Mouse (Mus musculus) erythroid progenitor cell, adult 5-6 weeks (primary cell): ENCODE data around the gene Rps24. TPM values are rescaled to one million over a fixed set of nuclear protein-coding genes. Genes with fewer than 3 reads are reported as not detected.

Experiments
- ATAC-seq: replicated peaks from 2 replicates; pipeline ENCODE4 v1.8.0; 2016; ENCODE audit warnings: moderate number of reproducible peaks, mild to moderate bottlenecking, moderate TSS enrichment, inconsistent platforms; ENCODE audit not compliant: poor library complexity, low FRiP score, severe bottlenecking
- total RNA-seq, 2 experiments: library from RNA; stranded (forward) in 1 of 2; stranded (reverse) in 1 of 2; fragments of 150-400 nt in 1 of 2; fragments of 186-747, 209-891 nt in 1 of 2; gene quantifications; 2 replicates each; pipeline versions ENCODE4 v1.2.3 to v1.2.4; 2015 to 2017; ENCODE audit warnings: low replicate concordance in 2 of 2

Gene Rps24
- total RNA-seq, 2 experiments from 2014 or later, result 700 to 1,164 TPM

- no peak for ATAC-seq
These were observed 23.3 kb downstream of the Rps24 start for GRCm38 (mm10) chr14:24510218-24510617.

DNA sequence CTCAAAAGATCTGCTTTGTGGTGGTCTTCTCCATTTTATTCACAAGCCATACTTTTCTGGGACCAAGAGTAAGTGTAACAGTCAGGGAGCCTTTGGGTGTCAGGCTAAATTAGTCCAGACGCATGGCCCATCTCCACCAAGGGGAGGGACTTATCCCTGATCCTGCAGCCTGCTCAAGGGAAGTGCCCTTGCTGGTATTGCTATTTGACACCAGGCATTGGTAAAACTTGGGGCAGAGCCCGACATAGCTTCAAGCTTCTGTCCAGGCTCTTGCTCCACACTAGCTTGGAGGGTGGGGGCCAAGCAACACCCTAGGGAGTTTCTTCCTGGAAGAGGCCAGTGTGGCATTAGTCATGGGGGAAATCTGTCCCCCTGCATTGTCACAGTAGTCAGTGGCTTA is 23.8 kb downstream of the Rps24 start:
- no peak for ATAC-seq

DNA sequence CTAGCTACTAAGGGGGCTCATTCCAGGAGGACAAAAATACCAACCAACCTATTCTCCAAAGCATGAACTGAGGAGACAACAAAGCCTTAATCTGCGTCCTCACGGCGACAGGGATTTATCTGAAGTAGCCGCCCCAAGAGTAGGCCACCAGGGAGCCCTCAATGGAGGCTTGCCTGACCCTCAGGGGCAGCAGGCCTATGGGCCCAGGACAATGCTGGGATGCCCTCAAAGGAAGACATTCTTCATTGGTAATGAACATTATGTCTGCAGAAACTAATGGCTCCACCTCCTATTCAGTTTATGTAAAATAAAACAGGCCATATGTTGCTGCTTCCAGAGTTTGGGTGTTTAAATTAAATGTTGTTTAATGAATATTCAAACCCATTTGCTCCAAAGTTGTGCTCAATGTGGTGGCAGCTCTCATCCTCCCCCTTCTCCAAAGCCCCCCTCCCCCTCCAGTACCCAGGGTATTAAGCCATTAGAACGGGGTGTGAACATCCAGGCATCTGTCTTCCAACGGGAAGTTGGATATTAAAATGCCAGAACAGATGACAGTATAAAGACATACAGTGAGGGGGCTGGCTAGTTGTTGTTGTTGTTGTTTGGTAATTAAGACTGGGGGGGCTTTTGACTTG is 25.7 kb downstream of the Rps24 start:
- no peak for ATAC-seq

GRCm38 (mm10) chr14:24521597-24521996 is 34.7 kb downstream of the Rps24 start:
- no peak for ATAC-seq

GRCm38 (mm10) chr14:24525137-24525536 is 38.2 kb downstream of the Rps24 start:
- ATAC-seq, result no peak

- no peak for ATAC-seq
These were observed 38.9 kb downstream of the Rps24 start for GRCm38 (mm10) chr14:24525677-24526415.

GRCm38 (mm10) chr14:24526440-24526839 is 39.5 kb downstream of the Rps24 start:
- no peak for ATAC-seq

DNA sequence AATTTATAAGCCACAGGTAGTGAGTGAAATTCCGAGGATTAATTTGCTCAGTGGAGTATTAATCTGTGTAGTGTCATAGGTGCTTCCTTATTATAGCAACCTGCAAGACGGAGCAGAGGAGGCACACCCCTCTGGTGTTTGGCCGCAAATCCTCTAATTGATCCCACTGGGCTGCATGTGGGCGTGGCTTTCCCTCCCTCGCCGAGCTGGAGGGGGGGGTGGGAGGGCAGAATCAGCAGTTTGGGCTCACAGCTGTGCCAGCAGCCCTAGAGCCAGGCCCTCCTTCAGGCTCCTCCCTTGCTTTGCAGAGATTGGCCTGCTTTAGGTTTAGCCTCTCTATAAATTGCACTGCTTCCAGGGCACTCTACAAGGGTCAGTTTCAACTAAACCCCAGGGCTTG is 43.3 kb downstream of the Rps24 start:
- ATAC-seq, result no peak

DNA sequence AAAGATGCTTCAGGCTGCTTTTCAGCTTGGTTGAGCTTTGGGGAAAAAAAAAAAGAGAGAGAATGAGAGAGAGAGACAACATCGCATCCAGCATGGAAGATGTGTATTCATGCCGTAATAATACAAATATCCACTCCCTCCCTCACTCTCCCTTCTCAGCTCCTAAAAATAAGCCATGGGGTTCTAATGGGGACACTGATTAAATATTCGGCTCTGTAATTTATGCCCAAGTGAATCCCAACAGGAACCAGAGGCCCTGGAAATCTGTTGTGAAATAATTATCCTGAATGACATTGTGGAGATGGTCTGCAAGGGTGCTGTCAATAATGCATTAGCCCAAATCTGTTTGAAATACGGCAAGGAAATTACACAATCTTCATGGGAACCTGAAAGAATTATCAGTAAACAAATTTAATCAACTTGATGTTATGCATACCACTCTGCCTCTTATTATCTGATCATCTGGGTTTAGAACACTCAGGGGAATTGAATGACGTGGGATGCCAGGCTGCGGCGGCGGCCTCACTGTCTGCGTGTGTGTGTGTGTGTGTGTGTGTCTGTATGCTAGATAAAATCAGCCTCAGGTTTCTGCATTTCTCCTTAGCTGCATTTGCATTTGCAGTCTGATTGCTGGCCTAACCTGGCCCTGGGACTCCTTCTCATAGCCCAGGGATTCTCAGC is 48.1 kb downstream of the Rps24 start:
- ATAC-seq, result no peak

DNA sequence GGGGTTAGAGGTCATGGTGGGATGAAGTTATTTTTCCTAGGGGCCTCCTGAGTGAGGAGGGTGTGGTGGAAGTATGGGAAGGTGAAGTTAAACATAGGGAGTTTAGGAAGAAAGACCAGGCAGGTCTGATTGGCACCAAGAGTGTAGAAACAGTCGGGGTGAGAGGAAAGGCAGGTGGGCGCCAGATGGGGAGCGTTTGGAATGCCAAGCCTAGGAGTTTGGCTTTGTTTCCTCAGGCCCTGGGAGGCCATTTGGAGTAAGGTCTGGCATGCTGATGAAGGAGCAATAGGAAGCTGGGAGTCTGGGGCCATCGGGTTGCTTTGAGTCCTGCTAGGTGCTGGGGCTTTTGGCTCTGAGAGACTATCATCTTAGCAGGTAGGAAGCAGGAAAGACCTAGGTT is 56.0 kb downstream of the Rps24 start:
- ATAC-seq, result no peak

- no peak for ATAC-seq
These were observed 57.1 kb downstream of the Rps24 start for GRCm38 (mm10) chr14:24544057-24544456.

Other genes starting within 250 kb of the Rps24 start
- 3.4 TPM in 1 of 2 replicates, not detected in the other for gene Dlg5, start 241.2 kb upstream of the Rps24 start, total RNA-seq (2015; ENCODE audit: low replicate concordance)
- gene Dlg5, start 241.2 kb upstream of the Rps24 start, total RNA-seq (2017; ENCODE audit: low replicate concordance), result 0.77 and 1.8 TPM in 2 replicates
- not detected in 2 replicates for gene E330034G19Rik, start 193.9 kb upstream of the Rps24 start, total RNA-seq (2015; ENCODE audit: low replicate concordance)
- not detected in 2 replicates for gene E330034G19Rik, start 193.9 kb upstream of the Rps24 start, total RNA-seq (2017; ENCODE audit: low replicate concordance)
- gene Polr3a, start 67 bp upstream of the Rps24 start, total RNA-seq (2015; ENCODE audit: low replicate concordance), result 6.5 and 34.8 TPM in 2 replicates
- 3.7 and 8.2 TPM in 2 replicates for gene Polr3a, start 67 bp upstream of the Rps24 start, total RNA-seq (2017; ENCODE audit: low replicate concordance)